Mouse (Mus musculus) MEL (cell line): ENCODE data around the gene Ccdc121. TPM values are rescaled to one million over a fixed set of nuclear protein-coding genes. Genes with fewer than 3 reads are reported as not detected.
A peak's percentile ranks its signal among the peaks of the same experiment; 100 is the strongest.

Experiments
- DNase-seq: peaks from one replicate; pipeline ENCODE4 v3.0.0; 2011; ENCODE audit warnings: low read depth, low spot score
- H3K27ac ChIP-seq: 2 replicates; pipeline ENCODE4 v1.5.1; 2012; ENCODE audit warnings: low read depth, mild to moderate bottlenecking, control low read depth, low read length, moderate library complexity; ENCODE audit not compliant: control insufficient read depth
- H3K27me3 ChIP-seq, 2 experiments: fragments of 150-350 bp in 1 of 2; sonication (generic) in 1 of 2; 2 replicates each; pipeline ENCODE4 v1.6.1; 2012; ENCODE audit warnings: low read length in 2 of 2, mild to moderate bottlenecking in 2 of 2, improper control_type of control experiment in 1 of 2, moderate library complexity in 1 of 2; ENCODE audit not compliant: insufficient read depth in 2 of 2, control insufficient read depth in 1 of 2
- H3K36me3 ChIP-seq, 2 experiments: 2 replicates each; pipeline ENCODE4 v1.6.1; 2012 to 2014; ENCODE audit warnings: low read length in 2 of 2, improper control_type of control experiment in 1 of 2, inconsistent platforms in 1 of 2, mild to moderate bottlenecking in 1 of 2; ENCODE audit not compliant: insufficient read depth in 2 of 2, control insufficient read depth in 1 of 2
- H3K4me1 ChIP-seq, 2 experiments: fragments of 150-350 bp in 1 of 2; sonication (generic) in 1 of 2; 2 replicates each; pipeline ENCODE4 v1.6.1; 2012; ENCODE audit warnings: low read length in 2 of 2, improper control_type of control experiment in 1 of 2, mild to moderate bottlenecking in 1 of 2; ENCODE audit not compliant: insufficient read depth in 2 of 2, control insufficient read depth in 1 of 2
- H3K4me3 ChIP-seq, 2 experiments: fragments of 150-350 bp in 1 of 2; sonication (generic) in 1 of 2; 2 replicates each; pipeline ENCODE4 v1.5.1; 2012; ENCODE audit warnings: low read depth in 2 of 2, low read length in 2 of 2, mild to moderate bottlenecking in 2 of 2, moderate library complexity in 2 of 2, control low read depth in 1 of 2, improper control_type of control experiment in 1 of 2; ENCODE audit not compliant: control insufficient read depth in 1 of 2, insufficient read depth in 1 of 2
- H3K79me2 ChIP-seq: 2 replicates; pipeline ENCODE4 v1.6.1; 2012; ENCODE audit warnings: mild to moderate bottlenecking, low read length, moderate library complexity; ENCODE audit not compliant: control insufficient read depth, poor library complexity, insufficient read depth
- H3K9ac ChIP-seq: 2 replicates; pipeline ENCODE4 v1.6.1; 2012; ENCODE audit warnings: low read depth, mild to moderate bottlenecking, control low read depth, low read length, moderate library complexity; ENCODE audit not compliant: control insufficient read depth, poor library complexity, severe bottlenecking
- H3K9me3 ChIP-seq: fragments of 150-350 bp; sonication (generic); replicated peaks from 2 replicates; pipeline ENCODE4 v1.6.1; 2012; ENCODE audit warnings: mild to moderate bottlenecking, low read length, improper control_type of control experiment, moderate library complexity; ENCODE audit not compliant: insufficient read depth
- CHD1 ChIP-seq: IDR thresholded peaks from 2 replicates; pipeline ENCODE4 v1.6.1; 2012; ENCODE audit warnings: low read depth, mild to moderate bottlenecking, inconsistent platforms, low read length, improper control_type of control experiment
- CHD2 ChIP-seq: IDR thresholded peaks from 2 replicates; pipeline ENCODE4 v1.6.1; 2011; ENCODE audit warnings: low read length, improper control_type of control experiment
- CTCF ChIP-seq, 3 experiments: IDR thresholded peaks in 2 of 3; conservative IDR thresholded peaks in 1 of 3; 2 replicates each; pipeline ENCODE4 v1.5.1; 2011 to 2012; ENCODE audit warnings: low read length in 3 of 3, low read depth in 2 of 3, mild to moderate bottlenecking in 2 of 3, improper control_type of control experiment in 1 of 3, inconsistent platforms in 1 of 3, mixed read lengths in 1 of 3, moderate library complexity in 1 of 3; ENCODE audit not compliant: control insufficient read depth in 1 of 3, insufficient read depth in 1 of 3, poor library complexity in 1 of 3, severe bottlenecking in 1 of 3
- ELF1 ChIP-seq: IDR thresholded peaks from 2 replicates; pipeline ENCODE4 v1.6.1; 2014; ENCODE audit warnings: low read depth, mild to moderate bottlenecking, inconsistent platforms, low read length, improper control_type of control experiment, moderate library complexity
- EP300 ChIP-seq, 2 experiments: IDR thresholded peaks; 2 replicates each; pipeline ENCODE4 v1.6.1; 2011; ENCODE audit warnings: improper control_type of control experiment in 2 of 2, low read length in 2 of 2, low read depth in 1 of 2, mild to moderate bottlenecking in 1 of 2
- GABPA ChIP-seq: IDR thresholded peaks from 2 replicates; pipeline ENCODE4 v1.6.1; 2012; ENCODE audit warnings: low read depth, mild to moderate bottlenecking, inconsistent platforms, low read length, improper control_type of control experiment, moderate library complexity
- GATA1 ChIP-seq: IDR thresholded peaks from 2 replicates; pipeline ENCODE4 v1.6.1; 2011; ENCODE audit warnings: low read depth, low read length, improper control_type of control experiment
- JUND ChIP-seq: IDR thresholded peaks from 2 replicates; pipeline ENCODE4 v1.6.1; 2011; ENCODE audit warnings: low read depth, mild to moderate bottlenecking, improper control_type of control experiment, low read length
- MAFK ChIP-seq: IDR thresholded peaks from 2 replicates; pipeline ENCODE4 v1.6.1; 2011; ENCODE audit warnings: low read depth, mild to moderate bottlenecking, low read length, improper control_type of control experiment, borderline replicate concordance
- MAX ChIP-seq: IDR thresholded peaks from 2 replicates; pipeline ENCODE4 v1.6.1; 2011; ENCODE audit warnings: low read length, improper control_type of control experiment
- MYB ChIP-seq: IDR thresholded peaks from 2 replicates; pipeline ENCODE4 v1.6.1; 2011; ENCODE audit warnings: mild to moderate bottlenecking, low read depth, low read length, improper control_type of control experiment
- MYC ChIP-seq: IDR thresholded peaks from 2 replicates; pipeline ENCODE4 v1.6.1; 2011; ENCODE audit warnings: low read depth, mild to moderate bottlenecking, low read length, improper control_type of control experiment, moderate library complexity
- NELFE ChIP-seq: IDR thresholded peaks from 2 replicates; pipeline ENCODE4 v1.6.1; 2011; ENCODE audit warnings: low read depth, low read length, improper control_type of control experiment
- NRF1 ChIP-seq: IDR thresholded peaks from 2 replicates; pipeline ENCODE4 v1.6.1; 2014; ENCODE audit warnings: low read depth, mild to moderate bottlenecking, inconsistent platforms, low read length, improper control_type of control experiment, moderate library complexity; ENCODE audit not compliant: poor library complexity, insufficient read depth, severe bottlenecking
- POLR2AphosphoS5 ChIP-seq: IDR thresholded peaks from 2 replicates; pipeline ENCODE4 v1.6.1; 2012; ENCODE audit warnings: low read depth, borderline replicate concordance, mild to moderate bottlenecking, inconsistent platforms, low read length, moderate library complexity, mixed read lengths
- RAD21 ChIP-seq: IDR thresholded peaks from 2 replicates; pipeline ENCODE4 v1.6.1; 2011; ENCODE audit warnings: mild to moderate bottlenecking, low read depth, low read length, improper control_type of control experiment
- SMC3 ChIP-seq: IDR thresholded peaks from 2 replicates; pipeline ENCODE4 v1.6.1; 2011; ENCODE audit warnings: low read depth, low read length, improper control_type of control experiment
- TBP ChIP-seq: IDR thresholded peaks from 2 replicates; pipeline ENCODE4 v1.8.0; 2011; ENCODE audit warnings: low read depth, low read length, improper control_type of control experiment
- ZKSCAN1 ChIP-seq: IDR thresholded peaks from 2 replicates; pipeline ENCODE4 v1.6.1; 2012; ENCODE audit warnings: low read depth, mild to moderate bottlenecking, inconsistent platforms, low read length, improper control_type of control experiment, moderate library complexity
- ZNF384 ChIP-seq: IDR thresholded peaks from 2 replicates; pipeline ENCODE4 v1.6.1; 2012; ENCODE audit warnings: low read depth, mild to moderate bottlenecking, inconsistent platforms, low read length, improper control_type of control experiment
- polyA plus RNA-seq, 2 experiments: library from polyadenylated mRNA; stranded (reverse) in 1 of 2; unstranded in 1 of 2; fragments of >175 nt in 1 of 2; fragments of >200 nt in 1 of 2; gene quantifications; 2 replicates each; pipeline versions ENCODE4 v1.2.1 to v1.2.4; 2012; ENCODE audit warnings: low replicate concordance in 2 of 2, low read depth in 1 of 2; ENCODE audit not compliant: insufficient read length in 2 of 2, insufficient read depth in 1 of 2, missing spikeins in 1 of 2
- total RNA-seq: library from RNA; depleted of rRNA; stranded (reverse); fragments of 300-350 nt; gene quantifications from 2 replicates; pipeline ENCODE4 v1.2.3, GENCODE M21; 2012

The Ccdc121 gene
- total and polyA plus RNA-seq, 3 experiments = not detected

- peaks cover 2 to 16% of the 10 kb centered on the region in 2 experiments; a peak in 3 of 4 replicates for H3K4me1 ChIP-seq
- no peak overlapping the region for H3K27ac ChIP-seq
Measured at GRCm38 (mm10) chr1:181543711-181544383, 32.6 kb upstream of the Ccdc121 start.

GRCm38 (mm10) chr1:181539846-181540769, 28.9 kb upstream of the Ccdc121 start:
- H3K27ac ChIP-seq = no peak overlapping the region
- no peak overlapping the region for H3K4me3 ChIP-seq
- no peaks in the 10 kb centered on the region for H3K79me2 ChIP-seq
- peak; percentile 80 for DNase-seq
- peaks cover 4 to 34% of the 10 kb centered on the region in 2 experiments; a peak in 3 of 4 replicates for H3K4me1 ChIP-seq
- no peaks in the 10 kb centered on the region for H3K9me3 ChIP-seq
- no peak overlapping the region for H3K9ac ChIP-seq
- TF ChIP-seq CHD1 (no peak), CHD2 (peak; percentile 53; the same call in 1 of the 2 replicates), GATA1 (0 out of 2 replicates have a peak, but pooled peaks have one; percentile 2)
- peaks cover 0 to 15% of the 10 kb centered on the region in 2 experiments; a peak in 2 of 4 replicates for H3K36me3 ChIP-seq
- H3K27me3 ChIP-seq = no peaks in the 10 kb centered on the region

More at GRCm38 (mm10) chr1:181543711-181544383, 32.6 kb upstream of the Ccdc121 start:
- no peak overlapping the region for H3K4me3 ChIP-seq
- H3K27me3 ChIP-seq = no peaks in the 10 kb centered on the region; a peak in 1 of 4 replicates
- H3K9me3 ChIP-seq = no peaks in the 10 kb centered on the region
- DNase-seq = no peak
- H3K36me3 ChIP-seq = peaks cover 0 to 7% of the 10 kb centered on the region in 2 experiments; a peak in 2 of 4 replicates
- H3K79me2 ChIP-seq = no peaks in the 10 kb centered on the region
- TF ChIP-seq CTCF (IDR thresholded peaks at IDR 0.05 in 2 of 3, conservative IDR thresholded peaks at IDR 0.05 in 1 of 3; ENCODE audit: control insufficient read depth in 1 of 3, insufficient read depth in 1 of 3, low read depth in 2 of 3, low read length in 3 of 3, poor library complexity in 1 of 3, severe bottlenecking in 1 of 3) = peak; percentile 41 to 75 (median 60); a peak in 5 of 6 replicates
- TF ChIP-seq JUND = no peak
- TF ChIP-seq RAD21 = peak; percentile 4; the same call in 1 of the 2 replicates
- no peak for TF ChIP-seq ZNF384
- TF ChIP-seq SMC3 = peak; percentile 68
- no peak for TF ChIP-seq NRF1
- TF ChIP-seq ZKSCAN1 = no peak
- no peak for TF ChIP-seq MYB
- no peak for TF ChIP-seq GABPA
- TF ChIP-seq MYC = no peak
- TF ChIP-seq MAFK = no peak
- no peak for TF ChIP-seq MAX
- TF ChIP-seq TBP = no peak
- TF ChIP-seq EP300 (IDR thresholded peaks at IDR 0.05; ENCODE audit: low read depth in 1 of 2, low read length in 2 of 2) = no peak
- TF ChIP-seq NELFE = no peak
- no peak for TF ChIP-seq ELF1
- no peak for TF ChIP-seq POLR2AphosphoS5
- H3K9ac ChIP-seq = no peak overlapping the region
